Mouse (Mus musculus) spleen, embryonic (tissue): ENCODE data around the gene Dph5.

ENCODE experiments used
- CTCF ChIA-PET: fragments of 350-600 bp; sonication (Branson Sonifier 250); formaldehyde crosslinking; loops from one replicate; lab custom pipeline; 2022; lab: Charles Lee

Dph5 gene

GRCm38 (mm10) chr3:115888310-115889106 is 871 bp downstream of the Dph5 start:
- CTCF ChIA-PET = interaction anchor here (0.6 to 0.7 kb wide), 2 partner anchors 61 to 229 kb away, joined by 4 read pairs; no protein-coding TSS in a partner anchor

GRCm38 (mm10) chr3:115892341-115892740 is 4.7 kb downstream of the Dph5 start:
- CTCF ChIA-PET = no interaction called here

GRCm38 (mm10) chr3:115893166-115893565 is 5.5 kb downstream of the Dph5 start:
- CTCF ChIA-PET = no interaction called here

- CTCF ChIA-PET = no interaction called here
These were observed 10.8 kb downstream of the Dph5 start for GRCm38 (mm10) chr3:115898354-115898948.

GRCm38 (mm10) chr3:115902301-115902956 is 14.8 kb downstream of the Dph5 start:
- CTCF ChIA-PET = no interaction called here

- CTCF ChIA-PET = no interaction called here
These were observed 17.4 kb downstream of the Dph5 start for GRCm38 (mm10) chr3:115905067-115905466.

GRCm38 (mm10) chr3:115905567-115905966 is 17.9 kb downstream of the Dph5 start:
- CTCF ChIA-PET = no interaction called here

GRCm38 (mm10) chr3:115907406-115907805 is 19.8 kb downstream of the Dph5 start:
- CTCF ChIA-PET = interaction anchor here (0.5 kb wide), 1 partner anchor 21 kb away, joined by 7 read pairs; no protein-coding TSS in a partner anchor

GRCm38 (mm10) chr3:115924401-115925190 is 37.0 kb downstream of the Dph5 start:
- CTCF ChIA-PET = no interaction called here

GRCm38 (mm10) chr3:115926531-115926930 is 38.9 kb downstream of the Dph5 start:
- CTCF ChIA-PET = interaction anchor here (0.5 kb wide), 1 partner anchor 254 kb away, joined by 3 read pairs; no protein-coding TSS in a partner anchor

- CTCF ChIA-PET = no interaction called here
These were observed 44.1 kb downstream of the Dph5 start for GRCm38 (mm10) chr3:115931701-115932100.

- CTCF ChIA-PET = interaction anchor here (0.8 kb wide), 1 partner anchor 9 kb away, joined by 5 read pairs; no protein-coding TSS in a partner anchor
These were observed 45.9 kb downstream of the Dph5 start for GRCm38 (mm10) chr3:115933293-115934186.

- CTCF ChIA-PET = interaction anchor here (0.7 kb wide), 1 partner anchor 233 kb away, joined by 3 read pairs; no protein-coding TSS in a partner anchor
These were observed 49.3 kb downstream of the Dph5 start for GRCm38 (mm10) chr3:115936734-115937599.

GRCm38 (mm10) chr3:115937807-115938206 is 50.2 kb downstream of the Dph5 start:
- CTCF ChIA-PET = no interaction called here

- CTCF ChIA-PET = no interaction called here
These were observed 52.9 kb downstream of the Dph5 start for GRCm38 (mm10) chr3:115940510-115940909.

- CTCF ChIA-PET = interaction anchor here (0.6 kb wide), 1 partner anchor 247 kb away, joined by 15 read pairs; no protein-coding TSS in a partner anchor
These were observed 53.8 kb downstream of the Dph5 start for GRCm38 (mm10) chr3:115941464-115941863.

- CTCF ChIA-PET = no interaction called here
These were observed 56.7 kb downstream of the Dph5 start for GRCm38 (mm10) chr3:115944376-115944775.

GRCm38 (mm10) chr3:115946272-115946671 is 58.6 kb downstream of the Dph5 start:
- CTCF ChIA-PET = interaction anchor here (0.5 kb wide), 1 partner anchor 547 kb away, joined by 15 read pairs; no protein-coding TSS in a partner anchor
